Mouse (Mus musculus): ENCODE results near the gene Tpx2.

GRCm38 (mm10) chr2:152887230-152887629, 39.5 kb downstream of the Tpx2 start:
- TF ChIP-seq POLR2A (IDR thresholded peaks at IDR 0.05; ENCODE audit: borderline replicate concordance, low read depth, low read length), result no peak
- no peak; the same call in 1 of the 2 replicates for TF ChIP-seq CTCF (IDR thresholded peaks at IDR 0.05; ENCODE audit: low read depth, low read length)

Data from bone marrow macrophage, adult 2 months (primary cell).